Mouse (Mus musculus) ES-Bruce4 (cell line): ENCODE measurements at regions not wholly inside any gene's neighbourhood (a gene's known extent, or its start where the extent isn't known, plus 50 kb on each side); places are given as distances from the start of the nearest gene placed in this dataset.

Experiments used
- H3K27ac ChIP-seq: 2 replicates; pipeline ENCODE4 v1.5.1; 2012; ENCODE audit warnings: low read length, inconsistent platforms; ENCODE audit not compliant: insufficient read depth
- H3K27me3 ChIP-seq: 2 replicates; pipeline ENCODE4 v1.6.1; 2012; ENCODE audit warnings: mild to moderate bottlenecking, low read length, inconsistent platforms; ENCODE audit not compliant: control insufficient read depth, poor library complexity, insufficient read depth, severe bottlenecking
- H3K36me3 ChIP-seq: 2 replicates; pipeline ENCODE4 v1.6.1; 2012; ENCODE audit warnings: inconsistent platforms, mild to moderate bottlenecking, low read length, moderate library complexity; ENCODE audit not compliant: control insufficient read depth, poor library complexity, insufficient read depth, severe bottlenecking
- H3K4me1 ChIP-seq: one replicate; pipeline ENCODE4 v1.8.1; 2011; ENCODE audit warnings: low read length; ENCODE audit not compliant: control insufficient read depth, insufficient read depth
- H3K4me3 ChIP-seq: 2 replicates; pipeline ENCODE4 v1.5.1; 2011; ENCODE audit warnings: low read depth, mild to moderate bottlenecking, low read length
- H3K9ac ChIP-seq: 2 replicates; pipeline ENCODE4 v1.6.1; 2012; ENCODE audit warnings: low read depth, mild to moderate bottlenecking, inconsistent platforms; ENCODE audit not compliant: poor library complexity, severe bottlenecking
- H3K9me3 ChIP-seq: replicated peaks from 2 replicates; pipeline ENCODE4 v1.6.1; 2012; ENCODE audit warnings: mild to moderate bottlenecking, low read length, inconsistent platforms; ENCODE audit not compliant: control insufficient read depth, poor library complexity, insufficient read depth, severe bottlenecking
- CTCF ChIP-seq: IDR thresholded peaks from one replicate; pipeline ENCODE4 v1.8.1; 2011; ENCODE audit warnings: low read depth, low read length
- EP300 ChIP-seq: IDR thresholded peaks from 2 replicates; pipeline ENCODE4 v1.6.1; 2011; ENCODE audit warnings: low read depth, low read length; ENCODE audit not compliant: insufficient read depth
- POLR2A ChIP-seq: IDR thresholded peaks from one replicate; pipeline ENCODE4 v1.8.1; 2011; ENCODE audit warnings: low read length; ENCODE audit not compliant: insufficient read depth

DNA sequence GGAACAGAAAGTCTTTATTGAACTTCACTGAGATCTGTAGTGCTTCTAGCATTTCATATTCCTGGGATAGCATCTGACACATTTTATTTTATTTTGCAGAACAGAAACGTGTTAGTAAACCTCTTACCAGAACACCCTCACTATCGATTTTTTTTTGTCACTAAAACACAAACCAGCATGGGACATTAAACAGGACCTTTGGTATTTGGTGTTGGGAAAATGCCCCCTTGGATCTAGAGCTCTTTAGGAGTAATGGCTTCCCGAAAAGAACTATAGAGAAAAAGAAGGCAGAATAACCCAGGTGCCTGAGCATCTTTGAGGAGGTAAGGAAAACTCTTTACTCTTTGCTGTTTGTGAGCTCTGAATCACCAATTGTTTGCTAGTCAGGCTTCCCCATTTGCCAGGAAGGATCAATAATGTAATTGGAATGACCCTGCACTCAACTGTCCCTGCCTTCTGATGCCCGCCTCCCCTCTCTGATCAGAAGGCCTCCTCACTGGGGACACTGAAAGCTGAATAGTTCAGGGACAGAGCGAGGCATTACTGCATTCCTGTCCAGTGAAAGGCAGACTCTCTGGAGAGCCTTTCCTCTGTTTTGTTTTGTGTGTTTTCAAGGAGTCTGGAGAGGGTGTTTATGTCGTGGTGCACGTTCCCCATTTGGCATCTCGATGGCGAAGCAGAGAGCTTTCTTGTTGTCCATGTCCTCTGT is 102.5 kb downstream of the Phlda1 start:
- H3K27ac ChIP-seq, result no peak overlapping the region
- H3K9me3 ChIP-seq, result no peaks in the 10 kb centered on the region
- no peaks in the 10 kb centered on the region for H3K27me3 ChIP-seq
- H3K9ac ChIP-seq, result no peak overlapping the region
- H3K4me1 ChIP-seq, result no peaks in the 10 kb centered on the region
- TF ChIP-seq CTCF (no peak), EP300 (no peak), POLR2A (no peak)
- no peak overlapping the region for H3K4me3 ChIP-seq
- H3K36me3 ChIP-seq, result no peaks in the 10 kb centered on the region

DNA sequence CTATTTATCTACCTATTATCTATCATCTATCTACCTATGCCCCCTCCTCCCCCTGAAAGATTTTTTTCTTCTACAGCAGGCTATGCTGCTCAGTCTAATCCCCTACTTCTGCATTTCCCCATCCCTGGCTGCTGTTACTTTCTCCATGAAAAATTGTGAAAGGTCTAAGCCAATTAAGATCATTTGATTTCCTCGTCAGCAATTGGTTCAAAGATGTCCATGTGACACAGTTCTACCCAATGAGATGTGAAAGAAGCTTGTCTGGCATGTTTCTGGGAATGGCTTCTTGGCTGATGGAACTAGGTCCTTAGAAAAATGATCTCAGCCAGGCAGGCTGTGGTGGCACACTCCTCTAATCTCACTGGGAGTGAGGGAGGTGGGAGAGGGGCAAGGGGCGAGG is 103.8 kb downstream of the Phlda1 start:
- Histone ChIP-seq H3K9me3 (no peaks in the 10 kb centered on the region), H3K9ac (no peak overlapping the region), H3K36me3 (no peaks in the 10 kb centered on the region), H3K4me3 (no peak overlapping the region), H3K27ac (no peak overlapping the region), H3K27me3 (no peaks in the 10 kb centered on the region), H3K4me1 (no peaks in the 10 kb centered on the region)
- TF ChIP-seq CTCF (no peak), POLR2A (no peak), EP300 (no peak)

DNA sequence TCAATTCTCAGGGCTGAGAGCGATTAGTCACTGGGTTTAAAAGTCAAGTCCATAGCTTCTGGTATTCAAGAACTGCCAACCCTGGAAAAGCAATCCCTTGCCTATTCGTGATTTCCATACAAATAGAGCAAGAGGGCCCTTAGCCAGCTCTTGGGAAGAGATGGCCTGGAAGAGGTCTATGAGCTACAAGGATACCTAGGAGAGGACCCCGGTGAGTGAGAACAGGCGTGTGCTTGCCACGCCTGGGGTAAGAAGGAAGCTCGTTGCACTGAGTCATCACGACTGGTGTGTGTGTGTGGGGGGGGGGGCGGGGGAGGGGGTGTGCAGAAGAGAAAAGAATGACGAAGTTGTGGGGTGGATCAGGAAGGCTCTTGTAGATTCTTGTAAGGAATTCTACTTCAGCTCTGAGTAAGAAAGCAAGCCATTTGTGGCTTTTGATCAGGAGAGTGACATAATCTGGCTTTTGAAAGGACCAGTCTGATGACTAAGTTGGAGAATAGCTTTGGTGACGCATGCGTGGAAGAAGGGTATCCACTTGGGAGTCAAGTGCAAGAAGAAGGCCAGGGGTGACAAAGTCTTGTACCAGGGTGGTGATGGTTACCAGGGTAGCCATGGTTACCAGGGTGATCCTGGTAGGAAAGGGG is 113.7 kb downstream of the Phlda1 start:
- no peaks in the 10 kb centered on the region for H3K9me3 ChIP-seq
- no peaks in the 10 kb centered on the region for H3K27me3 ChIP-seq
- no peak overlapping the region for H3K9ac ChIP-seq
- no peak overlapping the region for H3K4me3 ChIP-seq
- no peak overlapping the region for H3K27ac ChIP-seq
- TF ChIP-seq CTCF (no peak), EP300 (no peak), POLR2A (no peak)
- no peaks in the 10 kb centered on the region for H3K36me3 ChIP-seq
- H3K4me1 ChIP-seq, result no peaks in the 10 kb centered on the region

DNA sequence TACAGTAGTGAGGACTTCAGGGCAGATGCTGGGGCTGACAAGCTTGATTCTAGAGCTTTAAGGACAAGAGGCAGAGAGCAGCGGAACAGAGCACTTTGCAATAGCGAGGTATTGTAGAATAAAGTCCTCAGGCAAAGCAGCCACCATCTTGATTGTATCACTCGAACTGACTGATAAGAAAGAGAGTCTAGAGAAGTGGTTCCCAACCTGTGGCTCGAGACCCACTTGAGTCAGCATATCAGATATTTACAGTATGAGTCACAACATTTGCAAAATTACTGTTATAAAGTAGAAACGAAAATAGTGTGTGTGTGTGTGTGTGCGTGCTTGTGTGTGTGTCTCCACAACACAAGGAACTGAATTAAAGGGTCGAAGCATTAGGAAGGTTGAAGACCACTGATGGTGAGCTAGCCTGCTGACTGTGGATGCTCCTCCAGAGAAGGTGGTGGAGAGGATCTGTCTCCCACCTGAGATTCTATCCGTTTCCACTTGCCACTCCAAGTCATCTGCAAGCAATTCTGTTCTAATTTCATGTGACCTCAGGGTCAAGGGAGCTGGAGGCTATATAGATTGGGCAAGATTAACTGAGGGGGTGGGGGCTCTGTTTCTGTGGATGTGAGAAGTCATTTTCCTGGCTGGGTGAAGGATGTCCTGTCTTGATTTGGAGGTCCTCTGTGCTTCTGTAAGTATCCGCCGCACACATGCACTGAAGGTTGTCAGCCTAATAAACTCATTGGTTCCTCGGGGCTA is 115.0 kb downstream of the Phlda1 start:
- Histone ChIP-seq H3K4me3 (no peak overlapping the region), H3K36me3 (no peaks in the 10 kb centered on the region), H3K9me3 (no peaks in the 10 kb centered on the region), H3K4me1 (no peaks in the 10 kb centered on the region), H3K9ac (no peak overlapping the region), H3K27me3 (no peaks in the 10 kb centered on the region), H3K27ac (no peak overlapping the region)
- TF ChIP-seq POLR2A (no peak), CTCF (no peak), EP300 (no peak)

DNA sequence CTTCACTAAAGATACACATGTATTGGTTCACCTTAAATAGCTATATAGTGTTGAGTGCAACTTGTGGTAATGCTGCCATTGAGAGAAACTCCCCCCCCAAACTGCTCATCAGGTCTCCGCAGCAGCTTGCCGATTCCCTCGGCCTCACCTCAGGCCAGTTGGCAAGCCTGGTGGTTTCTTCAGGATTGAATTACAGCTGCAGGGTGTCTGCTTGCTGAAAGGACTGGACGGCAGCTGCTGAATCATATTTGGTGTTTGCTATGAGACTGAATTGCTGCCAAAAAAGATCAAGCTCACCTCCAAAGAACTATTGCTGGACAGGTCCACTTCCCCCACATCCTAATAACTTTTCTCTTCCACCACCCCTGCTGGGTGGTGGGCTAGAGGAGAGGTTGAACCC is 116.7 kb downstream of the Phlda1 start:
- Histone ChIP-seq H3K9ac (no peak overlapping the region), H3K27ac (no peak overlapping the region), H3K4me1 (no peaks in the 10 kb centered on the region), H3K9me3 (no peaks in the 10 kb centered on the region), H3K27me3 (no peaks in the 10 kb centered on the region), H3K4me3 (no peak overlapping the region), H3K36me3 (no peaks in the 10 kb centered on the region)
- no peak for TF ChIP-seq CTCF
- TF ChIP-seq EP300, result no peak
- TF ChIP-seq POLR2A, result no peak

DNA sequence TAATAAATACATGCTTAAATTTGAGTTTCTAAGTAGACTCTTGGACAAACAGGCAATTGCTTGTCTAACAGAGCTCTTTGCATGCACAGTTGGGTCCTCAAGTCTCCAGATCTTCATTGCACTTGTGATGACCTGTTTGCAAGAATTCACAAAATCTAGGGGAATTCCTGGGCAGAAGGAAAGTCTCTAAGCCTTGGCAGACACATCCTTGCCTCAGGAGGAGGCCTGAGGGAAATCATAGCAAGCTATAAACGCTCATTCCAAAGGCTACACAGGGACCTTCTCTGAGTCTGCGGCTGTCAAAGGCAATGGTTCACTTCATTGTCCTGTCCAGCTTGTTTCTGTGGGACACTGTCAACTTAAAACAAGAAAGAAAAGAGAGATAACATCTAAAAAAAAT is 117.9 kb downstream of the Phlda1 start:
- H3K27ac ChIP-seq, result no peak overlapping the region
- H3K27me3 ChIP-seq, result no peaks in the 10 kb centered on the region
- H3K9ac ChIP-seq, result no peak overlapping the region
- H3K36me3 ChIP-seq, result no peaks in the 10 kb centered on the region
- H3K9me3 ChIP-seq, result no peaks in the 10 kb centered on the region
- TF ChIP-seq CTCF (no peak), POLR2A (no peak), EP300 (no peak)
- H3K4me3 ChIP-seq, result no peak overlapping the region
- H3K4me1 ChIP-seq, result no peaks in the 10 kb centered on the region
